Mouse (Mus musculus) CH12.LX (cell line): ENCODE results near the gene Arx. TPM values are rescaled to one million over a fixed set of nuclear protein-coding genes. Genes with fewer than 3 reads are reported as not detected.

Source experiments
- DNase-seq: peaks from one replicate; pipeline ENCODE4 v3.0.0-alpha.2; 2013; ENCODE audit errors: extremely low read depth
- H3K27ac ChIP-seq: 2 replicates; pipeline ENCODE4 v1.5.1; 2012; ENCODE audit warnings: low read depth, mild to moderate bottlenecking, control low read depth, moderate library complexity; ENCODE audit not compliant: insufficient read depth
- H3K27me3 ChIP-seq: replicated peaks from 2 replicates; pipeline ENCODE3; 2012; ENCODE audit warnings: inconsistent platforms
- H3K36me3 ChIP-seq, 2 experiments: replicated peaks in 1 of 2; 2 replicates each; pipeline versions ENCODE3 to v1.6.1; 2012; ENCODE audit warnings: inconsistent platforms in 1 of 2, low read length in 1 of 2, mild to moderate bottlenecking in 1 of 2, mixed read lengths in 1 of 2, moderate library complexity in 1 of 2; ENCODE audit not compliant: control insufficient read depth in 1 of 2, insufficient read depth in 1 of 2
- H3K4me1 ChIP-seq, 2 experiments: 2 replicates each; pipeline ENCODE4 v1.6.1; 2012; ENCODE audit warnings: inconsistent platforms in 1 of 2, moderate library complexity in 1 of 2; ENCODE audit not compliant: insufficient read depth in 2 of 2, control insufficient read depth in 1 of 2
- H3K4me2 ChIP-seq: 2 replicates; pipeline ENCODE4 v1.6.1; 2012; ENCODE audit warnings: low read depth, mild to moderate bottlenecking, control low read depth; ENCODE audit not compliant: poor library complexity, insufficient read depth, severe bottlenecking
- H3K4me3 ChIP-seq, 3 experiments: fragments of 150-350 bp in 1 of 3; sonication (generic) in 1 of 3; replicated peaks in 1 of 3; 2 replicates each; pipeline versions ENCODE3 to v1.5.1; 2011 to 2012; ENCODE audit warnings: low read depth in 2 of 3, low read length in 2 of 3, mild to moderate bottlenecking in 2 of 3, moderate library complexity in 2 of 3, control low read depth in 1 of 3, improper control_type of control experiment in 1 of 3, inconsistent platforms in 1 of 3, mixed read lengths in 1 of 3; ENCODE audit not compliant: poor library complexity in 1 of 3
- H3K79me2 ChIP-seq: replicated peaks from 2 replicates; pipeline ENCODE4 v1.6.1; 2012; ENCODE audit warnings: mild to moderate bottlenecking, moderate library complexity; ENCODE audit not compliant: control insufficient read depth, poor library complexity, insufficient read depth, severe bottlenecking; ENCODE audit errors: extremely low read depth
- H3K9ac ChIP-seq: 2 replicates; pipeline ENCODE4 v1.6.1; 2012; ENCODE audit warnings: low read depth, mild to moderate bottlenecking, control low read depth, moderate library complexity; ENCODE audit not compliant: insufficient read depth
- H3K9me3 ChIP-seq: replicated peaks from 2 replicates; pipeline ENCODE3; 2012; ENCODE audit warnings: low read length, inconsistent platforms, mixed read lengths
- CHD1 ChIP-seq: IDR thresholded peaks from 2 replicates; pipeline ENCODE4 v1.6.1; 2012; ENCODE audit warnings: low read depth, low read length, improper control_type of control experiment, inconsistent platforms
- CHD2 ChIP-seq: IDR thresholded peaks from 2 replicates; pipeline ENCODE4 v1.6.1; 2011; ENCODE audit warnings: low read length, improper control_type of control experiment
- E2F4 ChIP-seq: IDR thresholded peaks from 2 replicates; pipeline ENCODE4 v1.6.1; 2011; ENCODE audit warnings: low read depth, low read length, improper control_type of control experiment; ENCODE audit not compliant: insufficient replicate concordance
- ETS1 ChIP-seq: conservative IDR thresholded peaks from 2 replicates; pipeline ENCODE4 v1.6.1; 2012; ENCODE audit warnings: low read depth, mild to moderate bottlenecking, inconsistent platforms, low read length, improper control_type of control experiment, moderate library complexity
- GABPA ChIP-seq: IDR thresholded peaks from 2 replicates; pipeline ENCODE4 v1.6.1; 2012; ENCODE audit warnings: low read depth, low read length, improper control_type of control experiment, inconsistent platforms; ENCODE audit not compliant: insufficient replicate concordance
- HCFC1 ChIP-seq: IDR thresholded peaks from 2 replicates; pipeline ENCODE4 v1.6.1; 2012; ENCODE audit warnings: low read depth, mild to moderate bottlenecking, inconsistent platforms, low read length, improper control_type of control experiment
- IRF4 ChIP-seq: IDR thresholded peaks from 2 replicates; pipeline ENCODE4 v1.6.1; 2014; ENCODE audit warnings: low read depth, mild to moderate bottlenecking, inconsistent platforms, low read length, improper control_type of control experiment
- JUND ChIP-seq: conservative IDR thresholded peaks from 2 replicates; pipeline ENCODE4 v1.6.1; 2011; ENCODE audit warnings: low read depth, low read length, improper control_type of control experiment
- KAT2A ChIP-seq: IDR thresholded peaks from 2 replicates; pipeline ENCODE4 v1.6.1; 2012; ENCODE audit warnings: low read length, improper control_type of control experiment, inconsistent platforms; ENCODE audit not compliant: insufficient replicate concordance
- MAX ChIP-seq: IDR thresholded peaks from 2 replicates; pipeline ENCODE4 v1.6.1; 2011; ENCODE audit warnings: low read length, improper control_type of control experiment
- MEF2A ChIP-seq: IDR thresholded peaks from 2 replicates; pipeline ENCODE4 v1.6.1; 2014; ENCODE audit warnings: low read depth, mild to moderate bottlenecking, inconsistent platforms, low read length, improper control_type of control experiment, borderline replicate concordance
- MXI1 ChIP-seq: IDR thresholded peaks from 2 replicates; pipeline ENCODE4 v1.6.1; 2011; ENCODE audit warnings: mild to moderate bottlenecking, low read depth, low read length, improper control_type of control experiment
- NELFE ChIP-seq: IDR thresholded peaks from 2 replicates; pipeline ENCODE4 v1.6.1; 2011; ENCODE audit warnings: low read depth, low read length, improper control_type of control experiment
- NRF1 ChIP-seq: IDR thresholded peaks from 2 replicates; pipeline ENCODE4 v1.6.1; 2014; ENCODE audit warnings: low read depth, mild to moderate bottlenecking, inconsistent platforms, low read length, improper control_type of control experiment, moderate library complexity
- POLR2A ChIP-seq: IDR thresholded peaks from 2 replicates; pipeline ENCODE4 v1.6.1; 2011; ENCODE audit warnings: low read depth, mild to moderate bottlenecking, improper control_type of control experiment, low read length
- RCOR1 ChIP-seq: conservative IDR thresholded peaks from 2 replicates; pipeline ENCODE4 v1.6.1; 2012; ENCODE audit warnings: low read depth, mild to moderate bottlenecking, inconsistent platforms, low read length, improper control_type of control experiment
- SIN3A ChIP-seq: IDR thresholded peaks from 2 replicates; pipeline ENCODE4 v1.6.1; 2012; ENCODE audit warnings: low read length, improper control_type of control experiment, inconsistent platforms
- SMC3 ChIP-seq: IDR thresholded peaks from 2 replicates; pipeline ENCODE4 v1.6.1; 2011; ENCODE audit warnings: low read depth, low read length, improper control_type of control experiment
- UBTF ChIP-seq: IDR thresholded peaks from 2 replicates; pipeline ENCODE4 v1.6.1; 2012; ENCODE audit warnings: low read depth, mild to moderate bottlenecking, inconsistent platforms, low read length, improper control_type of control experiment, moderate library complexity
- USF1 ChIP-seq: IDR thresholded peaks from 2 replicates; pipeline ENCODE4 v1.6.1; 2014; ENCODE audit warnings: low read depth, mild to moderate bottlenecking, inconsistent platforms, low read length, improper control_type of control experiment
- USF2 ChIP-seq: conservative IDR thresholded peaks from 2 replicates; pipeline ENCODE4 v1.6.1; 2011; ENCODE audit warnings: low read depth, low read length, improper control_type of control experiment
- ZC3H11A ChIP-seq: IDR thresholded peaks from 2 replicates; pipeline ENCODE4 v1.6.1; 2012; ENCODE audit warnings: low read depth, mild to moderate bottlenecking, inconsistent platforms, low read length, improper control_type of control experiment
- ZNF384 ChIP-seq: IDR thresholded peaks from 2 replicates; pipeline ENCODE4 v1.6.1; 2012; ENCODE audit warnings: low read depth, low read length, improper control_type of control experiment, inconsistent platforms
- dilution Hi-C: fragments of 300-500 bp; cut with MboI; formaldehyde crosslinking; loops from 2 replicates; pipeline ENCODE4 v1.14.3; 2020; ENCODE audit warnings: low sequenced_read_pairs; ENCODE audit not compliant: extremely low pct_unique_long_range_greater_than_20kb, extremely low pct_ligation_motif_present
- in situ Hi-C: fragments of 300-500 bp; cut with MboI; formaldehyde crosslinking; loops from 3 replicates; pipeline ENCODE4 v1.14.3; 2019; ENCODE audit warnings: low sequenced_read_pairs, low pct_ligation_motif_present, low pct_unique_long_range_greater_than_20kb, mixed read lengths
- polyA plus RNA-seq: library from polyadenylated mRNA; unstranded; fragments of >175 nt; gene quantifications from 2 replicates; pipeline ENCODE4 v1.2.1, GENCODE M21; 2012; ENCODE audit warnings: low read depth; ENCODE audit not compliant: insufficient read length
- total RNA-seq, 2 experiments: library from RNA; depleted of rRNA; stranded (reverse); fragments of 300-350 nt in 1 of 2; fragments of >200 nt in 1 of 2; gene quantifications; 2 replicates each; pipeline ENCODE4 v1.2.3; 2012 to 2014

The Arx gene
- total and polyA plus RNA-seq, 3 experiments = not detected

DNA sequence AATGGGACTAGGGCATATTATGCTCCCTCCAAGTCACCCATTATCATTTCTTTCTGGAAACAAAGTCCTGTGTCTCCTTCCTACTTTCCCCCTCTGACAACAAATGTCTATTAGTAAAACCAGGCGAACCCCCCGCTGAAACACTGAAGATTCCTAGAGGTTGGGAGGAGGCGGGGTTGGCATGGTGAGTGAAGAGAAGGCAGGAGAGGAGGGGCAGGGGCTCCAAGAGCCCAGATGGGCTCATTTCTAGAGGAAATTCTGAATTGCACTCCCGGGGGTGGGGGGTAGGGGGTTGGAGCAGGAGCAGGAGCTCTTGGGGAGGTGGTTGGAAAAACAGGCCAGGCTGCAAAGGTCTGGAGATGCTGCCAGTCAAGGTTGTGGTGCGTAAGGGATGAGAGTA is 9.6 kb downstream of the Arx start:
- in situ Hi-C loops (no loop called here), dilution Hi-C loops (no loop called here)
- Histone ChIP-seq H3K9me3 (no peaks in the 10 kb centered on the region), H3K27ac (no peak overlapping the region), H3K9ac (no peak overlapping the region), H3K36me3 (no peaks in the 10 kb centered on the region), H3K4me2 (no peak overlapping the region), H3K79me2 (no peaks in the 10 kb centered on the region), H3K4me1 (peaks cover 0 to 7% of the 10 kb centered on the region in 2 experiments; a peak in 2 of 4 replicates), H3K4me3 (no peak overlapping the region), H3K27me3 (peaks cover 19% of the 10 kb centered on the region)
- no peak for DNase-seq
- TF ChIP-seq JUND (no peak), IRF4 (no peak), ETS1 (no peak), ZC3H11A (no peak), SIN3A (no peak), CHD1 (no peak), POLR2A (no peak), RCOR1 (no peak)

DNA sequence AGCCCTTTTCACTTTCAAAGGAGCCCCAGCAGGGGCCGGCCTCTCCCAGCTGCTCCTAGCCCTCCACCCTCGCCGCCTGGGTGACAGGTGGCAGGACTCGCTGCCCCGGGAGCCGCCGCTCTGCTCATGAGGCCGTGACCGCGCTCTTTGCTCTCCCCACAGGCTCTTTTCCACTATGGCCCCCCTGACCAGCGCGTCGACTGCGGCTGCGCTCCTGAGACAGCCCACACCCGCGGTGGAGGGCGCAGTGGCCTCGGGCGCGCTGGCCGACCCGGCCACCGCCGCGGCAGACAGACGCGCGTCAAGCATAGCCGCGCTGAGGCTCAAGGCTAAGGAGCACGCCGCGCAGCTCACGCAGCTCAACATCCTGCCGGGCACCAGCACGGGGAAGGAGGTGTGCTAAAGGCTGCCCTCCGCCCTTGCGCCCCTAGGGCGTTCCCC is 10.8 kb downstream of the Arx start:
- H3K9me3 ChIP-seq = no peaks in the 10 kb centered on the region
- dilution Hi-C loops (no loop called here), in situ Hi-C loops (no loop called here)
- H3K9ac ChIP-seq = no peak overlapping the region
- H3K4me2 ChIP-seq = peak overlapping the region; percentile 41
- no peaks in the 10 kb centered on the region for H3K36me3 ChIP-seq
- TF ChIP-seq NRF1 (peak; percentile 39; the same call in 1 of the 2 replicates), MEF2A (no peak)
- TF ChIP-seq, all 38 proteins: peak for 1
- Histone ChIP-seq H3K27me3 (peaks cover 19% of the 10 kb centered on the region), H3K4me3 (peak overlapping the region in 2 of 3 experiments; percentile 3 to 53), H3K4me1 (peaks cover 0 to 11% of the 10 kb centered on the region in 2 experiments; a peak in 2 of 4 replicates), H3K27ac (no peak overlapping the region), H3K79me2 (no peaks in the 10 kb centered on the region)
- no peak for DNase-seq

DNA sequence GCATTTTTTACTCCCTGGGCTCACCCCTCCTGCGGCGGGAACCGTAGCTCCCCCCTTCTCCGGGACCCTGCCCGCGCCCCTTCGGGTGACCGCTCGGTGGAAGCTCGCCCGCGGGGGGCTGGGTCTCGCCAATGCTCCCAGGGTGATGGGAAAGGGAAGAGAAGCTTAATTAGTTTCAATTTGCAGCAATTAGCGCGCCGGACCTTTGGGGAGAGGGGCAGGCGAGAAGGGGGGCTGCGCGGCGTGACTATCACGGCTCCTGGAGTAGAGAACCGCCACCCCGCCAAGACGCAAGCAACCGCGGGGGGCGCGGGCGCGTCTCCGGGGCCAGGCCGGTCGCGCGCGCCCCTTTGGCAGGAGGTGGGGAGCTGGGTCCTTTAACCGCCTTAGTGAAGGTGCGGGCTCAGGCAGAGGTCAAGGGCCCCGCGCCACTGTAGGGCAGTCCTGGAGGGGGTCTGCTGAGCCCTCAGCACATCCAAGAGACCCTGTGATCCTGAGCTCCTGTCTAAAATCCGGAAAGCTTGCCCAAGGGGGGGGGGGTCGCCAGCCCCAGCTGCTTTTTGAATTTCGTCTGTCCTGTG is 12.9 kb downstream of the Arx start:
- dilution Hi-C loops (no loop called here), in situ Hi-C loops (no loop called here)
- Histone ChIP-seq H3K4me1 (peaks cover 0 to 11% of the 10 kb centered on the region in 2 experiments; a peak in 2 of 4 replicates), H3K79me2 (no peaks in the 10 kb centered on the region), H3K4me3 (no peak overlapping the region), H3K27me3 (peaks cover 13% of the 10 kb centered on the region), H3K36me3 (no peaks in the 10 kb centered on the region), H3K9ac (no peak overlapping the region), H3K4me2 (no peak overlapping the region), H3K9me3 (no peaks in the 10 kb centered on the region), H3K27ac (no peak overlapping the region)
- TF ChIP-seq USF2 = no peak
- TF ChIP-seq USF1 = no peak
- TF ChIP-seq ZNF384 = no peak
- TF ChIP-seq SMC3 = no peak
- no peak for TF ChIP-seq NRF1
- no peak for TF ChIP-seq CHD2
- TF ChIP-seq ZC3H11A = no peak
- no peak for TF ChIP-seq GABPA
- no peak for TF ChIP-seq NELFE
- TF ChIP-seq MXI1 = no peak
- TF ChIP-seq MAX = no peak
- TF ChIP-seq RCOR1 = no peak
- TF ChIP-seq UBTF = no peak
- TF ChIP-seq E2F4 = no peak
- TF ChIP-seq HCFC1 = no peak
- no peak for TF ChIP-seq KAT2A
- no peak for TF ChIP-seq IRF4
- no peak for TF ChIP-seq ETS1
- DNase-seq = no peak
